Mouse (Mus musculus) embryonic facial prominence, embryonic 10.5 days (tissue): ENCODE data around the gene Bckdha. TPM values are rescaled to one million over a fixed set of nuclear protein-coding genes. Genes with fewer than 3 reads are reported as not detected.

Experiments used
- DNase-seq: peaks from one replicate; pipeline ENCODE4 v3.0.0-alpha.2; 2017; ENCODE audit warnings: low spot score
- H3K27ac ChIP-seq: fragments of 300-500 bp; sonication (generic); replicated peaks from 2 replicates; pipeline ENCODE4 v1.5.1; 2016; ENCODE audit warnings: mild to moderate bottlenecking
- H3K27me3 ChIP-seq: fragments of 300-500 bp; sonication (generic); replicated peaks from 2 replicates; pipeline ENCODE4 v1.6.1; 2016; ENCODE audit warnings: low read depth, mild to moderate bottlenecking; ENCODE audit not compliant: poor library complexity, severe bottlenecking
- H3K36me3 ChIP-seq: fragments of 300-500 bp; sonication (generic); replicated peaks from 2 replicates; pipeline ENCODE4 v1.6.1; 2016; ENCODE audit warnings: mild to moderate bottlenecking, moderate library complexity
- H3K4me1 ChIP-seq: fragments of 300-500 bp; sonication (generic); 2 replicates; pipeline ENCODE4 v1.6.1; 2016
- H3K4me3 ChIP-seq: fragments of 300-500 bp; sonication (generic); 2 replicates; pipeline ENCODE4 v1.5.1; 2016; ENCODE audit warnings: mild to moderate bottlenecking, moderate library complexity
- H3K9me3 ChIP-seq: fragments of 300-500 bp; sonication (generic); 2 replicates; pipeline ENCODE4 v1.6.1; 2016; ENCODE audit warnings: mild to moderate bottlenecking
- WGBS: fragments of 180-500 bp; shearing (Covaris S2); methylation state at CpG from one replicate; pipeline ENCODE4 v1.1.7; 2016; 5-methylcytosine and 5-hydroxymethylcytosine counted together
- polyA plus RNA-seq: library from polyadenylated mRNA; unstranded; fragments of >200 nt; fragmentation: Nextera tagmentation; extraction: Ambion mirVana; gene quantifications from 2 replicates; pipeline ENCODE4 v1.2.1, GENCODE M21; 2016

The Bckdha gene
- polyA plus RNA-seq, 1 experiment from 2014 or later: 59.2 TPM

- no peak overlapping the region for H3K27ac ChIP-seq
- peaks cover 75% of the 10 kb centered on the region for H3K27me3 ChIP-seq
- H3K4me3 ChIP-seq: peak overlapping the region; percentile 67
- H3K9me3 ChIP-seq: no peaks in the 10 kb centered on the region
- H3K36me3 ChIP-seq: 0 out of 2 replicates have a peak, but pooled peaks cover 3% of the 10 kb centered on the region
- peaks cover 52% of the 10 kb centered on the region for H3K4me1 ChIP-seq
- no peak for DNase-seq
- WGBS: 12% methylated on average over 12 of the region's 12 CpGs
Observed at GRCm38 (mm10) chr7:25689603-25690021, 30.8 kb upstream of the Bckdha start.

GRCm38 (mm10) chr7:25688810-25689586, 30.2 kb upstream of the Bckdha start:
- Histone ChIP-seq H3K4me1 (peaks cover 50% of the 10 kb centered on the region), H3K27me3 (peaks cover 77% of the 10 kb centered on the region), H3K4me3 (peak overlapping the region; percentile 67), H3K9me3 (no peaks in the 10 kb centered on the region), H3K36me3 (0 out of 2 replicates have a peak, but pooled peaks cover 3% of the 10 kb centered on the region), H3K27ac (peak overlapping the region; percentile 40; the same call in 1 of the 2 replicates)
- 2% methylated on average over 52 of the region's 52 CpGs for WGBS
- peak; percentile 71 for DNase-seq

GRCm38 (mm10) chr7:25687811-25688401, 29.1 kb upstream of the Bckdha start:
- peak overlapping the region; percentile 82 for H3K27ac ChIP-seq
- WGBS: under 1% methylated on average over 47 of the region's 47 CpGs

GRCm38 (mm10) chr7:25686680-25687531, 28.1 kb upstream of the Bckdha start, which contains the start of gene Tgfb1:
Gene Tgfb1 (plus strand): TSS chr7:25687002.
- H3K9me3 ChIP-seq: no peaks in the 10 kb centered on the region
- H3K27me3 ChIP-seq: peaks cover 78% of the 10 kb centered on the region
- peak within 1 kb of the TSS; percentile 67 for H3K4me3 ChIP-seq
- DNase-seq: peak; percentile 78
- H3K27ac ChIP-seq: peak within 1 kb of the TSS; percentile 82
- peaks cover 49% of the 10 kb centered on the region for H3K4me1 ChIP-seq
- 1% methylated on average over 69 of the region's 69 CpGs for WGBS
- peaks cover 10% of the 10 kb centered on the region; the same call in 1 of the 2 replicates for H3K36me3 ChIP-seq

More at GRCm38 (mm10) chr7:25687811-25688401, 29.1 kb upstream of the Bckdha start:
- Histone ChIP-seq H3K4me1 (peaks cover 47% of the 10 kb centered on the region), H3K9me3 (no peaks in the 10 kb centered on the region), H3K27me3 (peaks cover 80% of the 10 kb centered on the region), H3K36me3 (peaks cover 9% of the 10 kb centered on the region; the same call in 1 of the 2 replicates), H3K4me3 (peak overlapping the region; percentile 67)
- DNase-seq: peak; percentile 58

GRCm38 (mm10) chr7:25685926-25686470, 27.2 kb upstream of the Bckdha start:
- Histone ChIP-seq H3K27ac (no peak overlapping the region), H3K36me3 (peaks cover 10% of the 10 kb centered on the region; the same call in 1 of the 2 replicates), H3K27me3 (peaks cover 69% of the 10 kb centered on the region), H3K9me3 (no peaks in the 10 kb centered on the region), H3K4me1 (peaks cover 59% of the 10 kb centered on the region), H3K4me3 (peak overlapping the region; percentile 67)
- 71% methylated on average over 21 of the region's 21 CpGs for WGBS
- no peak for DNase-seq

GRCm38 (mm10) chr7:25684659-25685058, 25.9 kb upstream of the Bckdha start:
- Histone ChIP-seq H3K27me3 (peaks cover 57% of the 10 kb centered on the region), H3K4me1 (peaks cover 62% of the 10 kb centered on the region), H3K4me3 (no peak overlapping the region), H3K9me3 (no peaks in the 10 kb centered on the region), H3K36me3 (peaks cover 10% of the 10 kb centered on the region; the same call in 1 of the 2 replicates), H3K27ac (no peak overlapping the region)
- DNase-seq: no peak
- WGBS: 85% methylated on average over 6 of the region's 6 CpGs

GRCm38 (mm10) chr7:25683474-25684180, 24.8 kb upstream of the Bckdha start:
- H3K4me1 ChIP-seq: peaks cover 52% of the 10 kb centered on the region

GRCm38 (mm10) chr7:25681341-25682231, 22.8 kb upstream of the Bckdha start:
- Histone ChIP-seq H3K4me1 (peaks cover 32% of the 10 kb centered on the region), H3K27me3 (peaks cover 48% of the 10 kb centered on the region), H3K27ac (peak overlapping the region; percentile 94; the same call in 1 of the 2 replicates), H3K9me3 (no peaks in the 10 kb centered on the region), H3K4me3 (peak overlapping the region; percentile 77), H3K36me3 (peaks cover 10% of the 10 kb centered on the region; the same call in 1 of the 2 replicates)
- DNase-seq: no peak
- 63% methylated on average over 15 of the region's 15 CpGs for WGBS

More at GRCm38 (mm10) chr7:25683474-25684180, 24.8 kb upstream of the Bckdha start:
- DNase-seq: no peak
- H3K36me3 ChIP-seq: peaks cover 10% of the 10 kb centered on the region; the same call in 1 of the 2 replicates
- peaks cover 57% of the 10 kb centered on the region for H3K27me3 ChIP-seq
- H3K27ac ChIP-seq: no peak overlapping the region
- 62% methylated on average over 7 of the region's 7 CpGs for WGBS
- H3K4me3 ChIP-seq: no peak overlapping the region
- no peaks in the 10 kb centered on the region for H3K9me3 ChIP-seq

- Histone ChIP-seq H3K4me1 (peaks cover 23% of the 10 kb centered on the region), H3K27me3 (peaks cover 48% of the 10 kb centered on the region), H3K4me3 (peak within 1 kb of the TSS; percentile 77), H3K27ac (peak within 1 kb of the TSS; percentile 94), H3K9me3 (no peaks in the 10 kb centered on the region), H3K36me3 (peaks cover 8% of the 10 kb centered on the region; the same call in 1 of the 2 replicates)
- DNase-seq: peak; percentile 95
- under 1% methylated on average over 46 of the region's 46 CpGs for WGBS
Observed at GRCm38 (mm10) chr7:25680514-25681258, 21.9 kb upstream of the Bckdha start, which contains the start of gene B9d2. Gene B9d2 (plus strand): TSS chr7:25680780.

GRCm38 (mm10) chr7:25679971-25680370, 21.2 kb upstream of the Bckdha start:
- WGBS: 9% methylated on average over 6 of the region's 6 CpGs
- no peak for DNase-seq
- H3K4me3 ChIP-seq: peak overlapping the region; percentile 77
- H3K9me3 ChIP-seq: no peaks in the 10 kb centered on the region
- peaks cover 20% of the 10 kb centered on the region for H3K4me1 ChIP-seq
- peaks cover 8% of the 10 kb centered on the region; the same call in 1 of the 2 replicates for H3K36me3 ChIP-seq
- peaks cover 48% of the 10 kb centered on the region for H3K27me3 ChIP-seq
- no peak overlapping the region for H3K27ac ChIP-seq
